11 mouse cellular contexts compared by ENCODE assay signal in genomic region chr19:5512091-5513004, GRCm38 (mm10). TPM values are rescaled to one million over a fixed set of nuclear protein-coding genes. Genes with fewer than 3 reads are reported as not detected.
DNase-seq lines count a peak whose midpoint lies in the region; ATAC-seq and TF ChIP-seq lines count a peak whose summit lies in the region.
"Had no signal": no experiment of that assay in that cellular context is flagged by ENCODE, and none has a peak within 500 bp of the region (broad histone marks: within the 10 kb centered on the region; RNA-seq: fewer than 3 reads in every experiment).

No protein-coding gene starts in this region.

- H3K4me2 ChIP-seq in liver, embryonic 12.5 days: peak overlapping the region; percentile 97
- H3K4me2 ChIP-seq: forebrain, embryonic 15.5 days had no signal

- 41% methylated on average over 12 of the region's 12 CpGs for WGBS in lung, adult 2 months
- 22% methylated on average over 12 of the region's 12 CpGs for WGBS in liver, embryonic 12.5 days (ENCODE audit: insufficient replicate concordance)
- WGBS in kidney, adult 2 months: 67% methylated on average over 12 of the region's 12 CpGs

- no peak for TF ChIP-seq POLR2A in lung, adult 2 months (IDR thresholded peaks at IDR 0.05; ENCODE audit: borderline replicate concordance, extremely low read depth, low read depth, low read length)
- TF ChIP-seq POLR2A in kidney, adult 2 months (IDR thresholded peaks at IDR 0.05; ENCODE audit: low read depth, low read length): no peak

- H3K9me3 ChIP-seq in liver, embryonic 12.5 days (replicated peaks): no peaks in the 10 kb centered on the region
- H3K9me3 ChIP-seq: forebrain, embryonic 15.5 days had no signal

- peak; percentile 10 to 37 for DNase-seq in adrenal gland, adult (ENCODE audit: inconsistent age in 2 of 2, low spot score in 1 of 2)
- no peak for DNase-seq in adrenal gland, postnatal 14 days
- DNase-seq in lung, adult 2 months: no peak
- DNase-seq in lung, postnatal 14 days: no peak
- peak; percentile 61 to 70 for DNase-seq in spleen, postnatal 36 days (ENCODE audit: low spot score in 2 of 2)
- no peak for DNase-seq in frontal cortex, adult 2 months (ENCODE audit: extremely low spot score in 1 of 2, low spot score in 1 of 2)
- DNase-seq in kidney, adult 2 months: no peak
- DNase-seq: kidney, adult 18-20 months; thymus, postnatal 36 days had no signal

- peak overlapping the region; percentile 40; the same call in 1 of the 2 replicates for H3K9ac ChIP-seq in liver, embryonic 12.5 days
- H3K9ac ChIP-seq: forebrain, embryonic 15.5 days had no signal

- peaks cover 5% of the 10 kb centered on the region for H3K4me1 ChIP-seq in lung, adult 2 months (ENCODE audit: control insufficient read depth, insufficient read depth, low read length)
- H3K4me1 ChIP-seq in liver, embryonic 12.5 days: peaks cover 48% of the 10 kb centered on the region
- H3K4me1 ChIP-seq in kidney, adult 2 months (ENCODE audit: control insufficient read depth, insufficient read depth, low read length): peaks cover 9% of the 10 kb centered on the region; the same call in 1 of the 2 replicates

- H3K36me3 ChIP-seq in liver, embryonic 12.5 days: no peaks in the 10 kb centered on the region
- no peaks in the 10 kb centered on the region for H3K36me3 ChIP-seq in kidney, adult 2 months (ENCODE audit: control insufficient read depth, insufficient read depth, low read length)
- H3K36me3 ChIP-seq: forebrain, embryonic 15.5 days had no signal

- peak overlapping the region; percentile 53 for H3K27ac ChIP-seq in liver, embryonic 12.5 days
- H3K27ac ChIP-seq in kidney, adult 2 months (ENCODE audit: insufficient read depth, low read depth, low read length): no peak overlapping the region
- H3K27ac ChIP-seq: forebrain, embryonic 15.5 days had no signal

- no peak for TF ChIP-seq CTCF in lung, adult 2 months (IDR thresholded peaks at IDR 0.05; ENCODE audit: insufficient read depth, low read length)
- no peak for TF ChIP-seq CTCF in kidney, adult 2 months (conservative IDR thresholded peaks at IDR 0.05; ENCODE audit: insufficient read depth, insufficient read length, low read depth, low read length)

- no peak for ATAC-seq in liver, embryonic 12.5 days
- ATAC-seq: forebrain, embryonic 15.5 days had no signal

- H3K27me3 ChIP-seq in liver, embryonic 12.5 days (replicated peaks): no peaks in the 10 kb centered on the region
- H3K27me3 ChIP-seq in kidney, adult 2 months (replicated peaks; ENCODE audit: control insufficient read depth, insufficient read depth, low read length): no peaks in the 10 kb centered on the region
- H3K27me3 ChIP-seq: forebrain, embryonic 15.5 days had no signal

- peak overlapping the region; percentile 32 for H3K4me3 ChIP-seq in lung, adult 2 months (replicated peaks; ENCODE audit: extremely low read depth, low read depth, low read length)
- peak overlapping the region; percentile 68 for H3K4me3 ChIP-seq in liver, embryonic 12.5 days
- no peak overlapping the region for H3K4me3 ChIP-seq in kidney, adult 2 months (ENCODE audit: insufficient read depth, low read depth, low read length)
- H3K4me3 ChIP-seq: forebrain, embryonic 15.5 days had no signal

RNA-seq across cellular contexts. Expression of gene Snx32, which starts 2.0 kb away (rescaled TPM):
- 10.4 and 11.8 TPM in 2 replicates for total RNA-seq in adrenal gland, postnatal 14 days (2021)
- 8.8 and 15.6 TPM in 2 replicates for polyA plus RNA-seq in lung, adult 2 months (2012; rRNA removed)
- polyA plus RNA-seq in liver, embryonic 12.5 days (2016; fragmentation: Nextera tagmentation; extraction: Ambion mirVana): 7.5 and 8.8 TPM in 2 replicates
- 152 and 164 TPM in 2 replicates for polyA plus RNA-seq in frontal cortex, adult 2 months (2012; rRNA removed)
- 14.7 and 16.3 TPM in 2 replicates for polyA plus RNA-seq in kidney, adult 2 months (2012; rRNA removed)

RNA-seq across cellular contexts. Expression of gene 1700020D05Rik, which starts 8.8 kb away (rescaled TPM):
- total RNA-seq in adrenal gland, postnatal 14 days (2021): 1.0 and 2.2 TPM in 2 replicates
- 1.1 and 1.2 TPM in 2 replicates for polyA plus RNA-seq in lung, adult 2 months (2012; rRNA removed)
- 0.13 TPM in 1 of 2 replicates, not detected in the other for polyA plus RNA-seq in liver, embryonic 12.5 days (2016; fragmentation: Nextera tagmentation; extraction: Ambion mirVana)
- polyA plus RNA-seq in frontal cortex, adult 2 months (2012; rRNA removed): 5.4 and 5.9 TPM in 2 replicates
- polyA plus RNA-seq in kidney, adult 2 months (2012; rRNA removed): 0.62 and 0.69 TPM in 2 replicates

RNA-seq across cellular contexts. Expression of gene Cfl1, which starts 22.1 kb away (rescaled TPM):
- 640 and 706 TPM in 2 replicates for total RNA-seq in adrenal gland, postnatal 14 days (2021)
- polyA plus RNA-seq in lung, adult 2 months (2012; rRNA removed): 439 and 568 TPM in 2 replicates
- 1,523 and 1,533 TPM in 2 replicates for polyA plus RNA-seq in liver, embryonic 12.5 days (2016; fragmentation: Nextera tagmentation; extraction: Ambion mirVana)
- 1,335 and 1,444 TPM in 2 replicates for polyA plus RNA-seq in frontal cortex, adult 2 months (2012; rRNA removed)
- polyA plus RNA-seq in kidney, adult 2 months (2012; rRNA removed): 395 and 413 TPM in 2 replicates

RNA-seq across cellular contexts. Expression of gene Mus81, which starts 24.1 kb away (rescaled TPM):
- total RNA-seq in adrenal gland, postnatal 14 days (2021): 22.3 and 28.6 TPM in 2 replicates
- 50.3 and 53.0 TPM in 2 replicates for polyA plus RNA-seq in lung, adult 2 months (2012; rRNA removed)
- 22.2 and 22.9 TPM in 2 replicates for polyA plus RNA-seq in liver, embryonic 12.5 days (2016; fragmentation: Nextera tagmentation; extraction: Ambion mirVana)
- 42.4 TPM in 2 replicates for polyA plus RNA-seq in frontal cortex, adult 2 months (2012; rRNA removed)
- 29.8 and 35.1 TPM in 2 replicates for polyA plus RNA-seq in kidney, adult 2 months (2012; rRNA removed)

RNA-seq across cellular contexts. Expression of gene Efemp2, which starts 38.6 kb away (rescaled TPM):
- 42.5 and 45.9 TPM in 2 replicates for total RNA-seq in adrenal gland, postnatal 14 days (2021)
- polyA plus RNA-seq in lung, adult 2 months (2012; rRNA removed): 96.9 and 103 TPM in 2 replicates
- 30.0 and 30.6 TPM in 2 replicates for polyA plus RNA-seq in liver, embryonic 12.5 days (2016; fragmentation: Nextera tagmentation; extraction: Ambion mirVana)
- 36.5 and 37.4 TPM in 2 replicates for polyA plus RNA-seq in frontal cortex, adult 2 months (2012; rRNA removed)
- 43.6 and 50.8 TPM in 2 replicates for polyA plus RNA-seq in kidney, adult 2 months (2012; rRNA removed)

Comparison
In these comparisons a context has a peak if more than half of its experiments do, and no peak if none do; other contexts are left out.
1. DNase-seq: peak in adrenal gland, adult (2 of 2) and spleen, postnatal 36 days (2 of 2); none in adrenal gland, postnatal 14 days (single experiment), lung, adult 2 months (single experiment), lung, postnatal 14 days (single experiment), frontal cortex, adult 2 months (0 of 2) and kidney, adult 2 months (single experiment).